Mouse (Mus musculus) forebrain, embryonic 13.5 days (tissue): Measurements from ENCODE around the gene Tsx. TPM values are rescaled to one million over a fixed set of nuclear protein-coding genes. Genes with fewer than 3 reads are reported as not detected.

ENCODE experiments used
- polyA plus RNA-seq: library from polyadenylated mRNA; unstranded; fragments of >200 nt; fragmentation: Nextera tagmentation; extraction: Ambion mirVana; gene quantifications from 2 replicates; pipeline ENCODE4 v1.2.1, GENCODE M21; 2015

Tsx gene
- polyA plus RNA-seq, 1 experiment from 2014 or later: 0.77 TPM

Other genes with a start within 250 kb of the Tsx start
- 31.8 and 36.1 TPM in 2 replicates for gene Nap1l2, start 227.8 kb upstream of the Tsx start, polyA plus RNA-seq
- not detected in 2 replicates for gene Cdx4, start 93.1 kb upstream of the Tsx start, polyA plus RNA-seq
- gene Chic1, start 58.0 kb upstream of the Tsx start, polyA plus RNA-seq: 6.7 and 6.9 TPM in 2 replicates
- gene Gm26992, start 7.5 kb downstream of the Tsx start, polyA plus RNA-seq: not detected in 2 replicates
- gene Zcchc13, start 216.1 kb downstream of the Tsx start, polyA plus RNA-seq: not detected in 2 replicates